Mouse (Mus musculus): ENCODE data around the gene Slc25a22. TPM values are rescaled to one million over a fixed set of nuclear protein-coding genes. Genes with fewer than 3 reads are reported as not detected.

The Slc25a22 gene
- polyA plus RNA-seq (2012; rRNA removed), result 129 and 134 TPM in 2 replicates

DNA sequence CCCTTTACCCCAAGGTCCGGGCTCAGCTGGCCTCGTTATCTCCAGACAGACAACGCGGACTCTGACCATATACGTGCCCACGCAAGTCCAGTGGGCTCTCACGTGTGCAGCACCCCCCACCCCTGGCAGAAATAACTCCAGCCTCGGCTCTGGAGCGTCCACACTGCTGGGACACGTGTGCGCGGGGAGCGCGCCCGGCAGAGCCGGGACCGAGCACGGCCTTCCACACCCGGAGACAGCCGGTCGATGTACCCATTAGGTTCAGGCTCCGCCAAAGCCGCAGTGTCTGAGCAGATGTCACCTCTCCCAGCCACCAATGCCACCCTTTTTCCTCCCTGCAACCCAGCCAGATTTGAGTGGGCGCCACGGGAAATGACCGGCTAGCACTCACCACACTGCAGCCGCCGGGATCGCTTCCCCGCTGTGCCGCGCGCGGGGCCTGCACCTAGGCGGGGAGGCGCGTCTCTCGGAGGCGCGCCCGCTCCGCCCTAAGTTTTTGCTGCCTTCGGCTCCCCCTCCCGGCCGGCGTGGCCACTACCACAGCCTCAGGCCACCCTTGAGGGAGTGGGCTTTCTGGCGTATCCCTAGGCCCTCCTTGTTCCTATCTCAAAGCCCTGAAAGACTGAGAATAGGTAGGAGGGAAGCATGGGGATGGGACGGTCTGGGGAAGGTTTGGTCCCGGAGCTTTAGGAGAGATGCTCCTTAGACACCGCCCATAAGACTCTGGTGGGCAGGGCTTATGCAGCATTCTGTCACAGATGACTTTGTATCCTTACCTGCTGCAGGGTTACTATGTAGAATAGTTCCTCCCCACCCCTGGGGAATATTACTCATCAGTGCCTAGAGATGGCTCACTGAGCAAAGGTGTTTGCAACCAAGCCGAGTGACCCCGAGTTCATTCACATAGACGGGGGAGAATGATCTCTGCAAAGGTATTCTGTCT is at the start of gene Slc25a22:
TSS of gene Slc25a22 (minus strand) at position 715 of the 943 bp plus-strand sequence.

DNA sequence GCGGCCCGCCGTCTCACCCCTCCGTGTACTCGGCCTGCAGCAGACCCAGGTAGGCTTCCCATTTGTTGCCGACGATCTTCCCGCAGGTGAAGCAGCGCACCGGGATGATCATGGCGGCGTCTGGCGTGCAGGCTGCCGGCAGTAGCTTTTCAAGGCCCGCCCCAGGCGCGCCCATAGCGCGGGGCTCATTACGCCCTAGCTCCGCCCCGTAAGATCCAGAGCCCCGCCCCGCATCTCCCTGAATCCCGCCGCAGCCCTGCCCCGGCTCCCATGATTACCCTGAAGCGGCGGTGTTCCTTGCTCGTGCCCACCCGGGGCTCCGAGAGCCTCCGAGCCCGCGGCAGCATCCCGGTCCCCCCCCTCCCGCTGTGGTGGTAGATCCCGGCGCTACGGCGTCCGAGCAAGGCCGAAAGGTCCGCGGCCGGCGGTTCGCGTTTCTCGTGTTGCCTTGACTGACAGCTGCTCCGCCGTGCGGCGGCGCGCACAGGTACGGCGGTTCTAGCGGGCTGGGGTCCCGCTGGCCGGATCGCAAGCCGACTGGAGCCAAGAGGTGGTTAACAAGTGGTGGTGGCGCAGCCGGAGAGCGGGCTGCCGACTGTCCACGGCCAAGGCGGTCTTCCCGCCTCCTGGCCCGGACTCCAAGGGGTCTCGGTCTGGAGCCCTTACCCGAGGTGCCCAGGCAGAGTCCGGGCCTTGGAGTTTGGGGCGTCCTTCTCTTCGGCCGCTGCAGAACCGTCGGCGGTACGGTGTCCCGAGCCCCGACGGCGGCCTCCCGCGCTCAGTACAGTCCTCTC is 37.5 kb upstream of the Slc25a22 start, which contains the start of the genes Polr2l and Tspan4:
TSS of gene Polr2l (minus strand) at position 122 of the 794 bp plus-strand sequence.
TSS of gene Tspan4 (plus strand) at position 230 of the 794 bp plus-strand sequence.

DNA sequence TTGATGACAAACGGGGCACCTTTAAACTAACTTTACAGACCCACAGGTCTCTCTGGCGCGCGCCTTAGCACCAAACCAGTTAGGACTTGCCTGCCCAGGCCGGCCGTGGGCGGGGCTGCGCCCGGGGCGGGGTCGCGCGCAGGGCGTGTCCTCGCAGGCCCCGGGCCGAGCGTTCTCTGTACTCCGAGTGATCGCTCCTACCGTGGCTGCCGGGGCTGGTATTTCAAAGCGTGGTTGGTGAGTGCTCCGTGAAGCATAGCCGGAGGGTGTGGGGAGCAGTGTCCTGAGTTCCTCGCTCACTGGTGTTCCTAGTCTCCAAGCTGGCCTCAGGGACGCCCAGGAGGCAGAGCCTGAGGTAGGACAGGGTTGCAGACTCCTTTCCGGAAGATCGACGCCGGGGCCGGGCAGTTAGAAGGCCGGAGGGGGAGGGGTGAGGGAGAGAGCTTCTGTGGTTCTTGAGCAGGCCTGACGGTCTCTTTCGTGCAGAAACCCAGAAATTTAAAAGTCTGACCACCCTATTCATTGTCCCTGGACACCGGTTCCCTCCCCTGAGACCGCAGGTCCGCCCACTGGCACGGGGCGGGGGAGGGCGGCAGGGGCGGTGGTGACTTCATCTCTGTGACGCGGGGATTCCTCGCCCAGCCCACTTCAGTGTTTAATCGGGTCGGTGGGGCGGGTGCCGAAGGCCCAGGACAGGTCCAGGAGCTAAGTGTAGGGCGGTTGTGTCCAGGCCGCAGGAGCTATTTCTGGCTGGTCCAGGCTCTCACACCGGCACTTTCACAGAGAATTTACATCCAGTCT is 29.7 kb upstream of the Slc25a22 start, which contains the start of gene Cd151:
TSS of gene Cd151 (plus strand) at position 163 of the 801 bp plus-strand sequence.

GRCm38 (mm10) chr7:141460391-141461113 is 22.9 kb upstream of the Slc25a22 start, which contains the start of gene Cracr2b:
Gene Cracr2b, plus strand, starts transcription at chr7:141461094.

GRCm38 (mm10) chr7:141454967-141455551 is 17.4 kb upstream of the Slc25a22 start, which contains the start of gene Pnpla2:
Gene Pnpla2, plus strand, starts transcription at chr7:141455198.

DNA sequence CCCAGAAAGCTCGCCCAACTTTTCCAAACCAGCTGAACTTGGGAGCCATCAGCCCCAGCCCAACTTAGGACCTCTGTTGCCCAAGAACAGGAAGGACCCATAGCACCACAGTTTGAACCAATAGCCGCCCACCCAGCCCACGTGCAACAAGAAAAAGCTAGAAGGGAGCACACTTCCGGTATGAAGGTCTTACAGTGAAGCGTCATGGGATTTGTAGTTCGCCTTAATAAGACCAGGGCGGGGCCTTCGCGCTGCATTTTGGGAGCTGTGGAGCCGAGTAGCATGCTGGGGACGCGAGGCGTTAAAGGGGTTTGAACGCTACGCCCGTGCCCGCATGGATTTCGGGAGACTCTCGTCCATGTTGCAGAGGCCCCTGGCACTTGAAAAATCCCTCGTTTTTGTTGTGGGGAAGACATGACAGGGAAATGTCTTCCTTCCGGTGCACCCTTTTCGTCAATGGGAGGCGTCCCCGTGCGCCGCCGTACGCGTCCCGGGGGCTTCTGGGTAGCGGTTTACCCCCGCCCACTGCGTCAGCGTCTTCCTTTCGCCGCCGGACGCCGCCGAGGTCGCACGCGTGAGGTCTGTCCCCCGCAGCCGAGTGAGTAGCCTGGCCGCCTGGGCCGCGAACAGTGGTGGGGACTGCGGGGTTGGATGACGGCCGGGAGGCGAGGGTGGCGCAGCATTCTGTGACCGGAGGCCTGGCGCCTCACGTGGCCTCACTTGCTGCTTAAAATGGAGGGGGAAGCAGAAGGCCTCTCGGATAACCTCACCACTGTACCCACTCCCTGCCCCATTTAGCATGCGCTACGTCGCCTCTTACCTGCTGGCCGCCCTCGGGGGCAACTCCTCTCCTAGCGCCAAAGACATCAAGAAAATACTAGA is 9.7 kb upstream of the Slc25a22 start, which contains the start of gene Rplp2:
TSS of gene Rplp2 (plus strand) at position 261 of the 882 bp plus-strand sequence.

DNA sequence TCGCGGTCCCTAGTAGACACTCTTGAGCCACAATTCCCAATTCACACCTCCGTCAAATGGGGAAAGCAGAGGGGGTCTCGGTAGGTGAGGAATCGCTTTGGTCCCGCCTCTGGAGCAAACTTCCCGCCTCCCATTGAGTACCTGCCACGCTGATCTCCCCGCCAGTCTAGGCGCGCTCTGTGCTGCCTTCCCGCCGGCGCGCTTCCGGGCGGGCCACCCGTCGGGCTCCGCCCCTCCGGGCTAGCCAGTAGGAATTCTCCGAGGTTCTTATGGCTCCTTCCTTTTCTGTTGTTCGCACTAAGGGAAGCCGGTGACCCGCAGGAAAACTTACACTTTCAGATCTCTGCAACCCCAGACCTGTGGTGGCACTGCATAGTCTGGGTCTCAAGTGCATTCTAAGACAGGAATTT is 6.1 kb upstream of the Slc25a22 start, which contains the start of gene Pidd1:
TSS of gene Pidd1 (minus strand) at position 198 of the 410 bp plus-strand sequence.

GRCm38 (mm10) chr7:141429310-141429709 is 8.4 kb downstream of the Slc25a22 start, which contains the start of gene Cend1:
Gene Cend1, minus strand, starts transcription at chr7:141429491.

DNA sequence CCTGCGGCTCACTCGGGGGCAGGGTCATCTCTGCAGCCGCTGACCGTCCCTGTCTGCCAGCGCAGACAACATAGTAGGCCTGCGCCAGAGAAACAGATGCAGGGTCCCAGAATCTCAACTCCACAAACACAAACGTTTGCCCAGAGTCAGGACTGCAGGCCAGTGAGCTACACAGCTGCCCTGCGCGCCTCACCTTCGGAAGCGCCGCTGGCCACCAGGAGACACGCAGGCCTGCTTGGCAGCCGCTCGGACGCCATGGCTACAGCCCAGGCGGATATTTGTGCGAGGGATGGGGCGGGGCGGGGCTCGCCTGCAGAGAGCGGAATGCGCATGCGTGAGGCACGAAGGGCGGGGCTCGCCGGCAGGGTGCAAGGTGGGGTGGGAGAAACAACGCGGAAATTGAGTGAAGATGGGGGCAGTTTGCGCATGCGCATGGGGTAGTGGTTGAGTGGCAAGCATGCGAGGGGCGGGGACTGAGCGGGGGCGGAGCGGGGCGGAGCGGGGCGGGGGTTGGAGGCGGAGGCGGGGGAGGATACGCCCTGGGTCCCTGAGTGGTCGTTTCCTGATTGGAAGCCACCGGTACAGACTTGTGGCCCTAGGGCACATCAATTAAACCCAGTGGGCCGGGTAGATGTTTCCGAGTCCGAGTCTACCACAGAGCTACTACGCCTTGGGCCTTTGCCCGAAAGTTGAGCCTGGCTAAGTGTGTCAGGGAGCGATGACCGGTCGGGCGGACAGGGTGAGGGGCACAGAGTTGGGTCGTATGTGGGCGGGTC is 23.7 kb downstream of the Slc25a22 start, which contains the start of gene Gatd1:
TSS of gene Gatd1 (minus strand) at position 328 of the 776 bp plus-strand sequence.

GRCm38 (mm10) chr7:141391625-141392551 is 45.8 kb downstream of the Slc25a22 start, which contains the start of gene Taldo1:
Gene Taldo1, plus strand, starts transcription at chr7:141392199.

Other genes with a start within 250 kb of the Slc25a22 start
- gene Hras, start 243.9 kb downstream of the Slc25a22 start, polyA plus RNA-seq (2012; rRNA removed), result 138 and 141 TPM in 2 replicates
- 16.0 and 18.6 TPM in 2 replicates for gene Lrrc56, start 243.7 kb downstream of the Slc25a22 start, polyA plus RNA-seq (2012; rRNA removed)
- 4.9 and 5.2 TPM in 2 replicates for gene Lmntd2, start 223.8 kb downstream of the Slc25a22 start, polyA plus RNA-seq (2012; rRNA removed)
- gene Rassf7, start 222.0 kb downstream of the Slc25a22 start, polyA plus RNA-seq (2012; rRNA removed), result 29.0 and 31.4 TPM in 2 replicates
- gene Phrf1, start 209.1 kb downstream of the Slc25a22 start, polyA plus RNA-seq (2012; rRNA removed), result 33.3 and 39.2 TPM in 2 replicates
- gene Irf7, start 171.4 kb downstream of the Slc25a22 start, polyA plus RNA-seq (2012; rRNA removed), result 6.9 and 11.5 TPM in 2 replicates
- 0.01 and 0.03 TPM in 2 replicates for gene Cdhr5, start 161.1 kb downstream of the Slc25a22 start, polyA plus RNA-seq (2012; rRNA removed)
- 1.7 and 4.0 TPM in 2 replicates for gene Sct, start 158.8 kb downstream of the Slc25a22 start, polyA plus RNA-seq (2012; rRNA removed)
- gene Drd4, start 145.9 kb downstream of the Slc25a22 start, polyA plus RNA-seq (2012; rRNA removed), result 1.1 TPM in 2 replicates
- 74.1 and 82.3 TPM in 2 replicates for gene Deaf1, start 110.2 kb downstream of the Slc25a22 start, polyA plus RNA-seq (2012; rRNA removed)
- 75.9 and 79.9 TPM in 2 replicates for gene Tmem80, start 110.2 kb downstream of the Slc25a22 start, polyA plus RNA-seq (2012; rRNA removed)
- gene Eps8l2, start 99.0 kb downstream of the Slc25a22 start, polyA plus RNA-seq (2012; rRNA removed), result 0.98 and 3.3 TPM in 2 replicates
- 259 and 309 TPM in 2 replicates for gene Taldo1, start 45.7 kb downstream of the Slc25a22 start, polyA plus RNA-seq (2012; rRNA removed)
- gene Gatd1, start 23.8 kb downstream of the Slc25a22 start, polyA plus RNA-seq (2012; rRNA removed), result 68.5 and 73.1 TPM in 2 replicates
- gene Cend1, start 8.4 kb downstream of the Slc25a22 start, polyA plus RNA-seq (2012; rRNA removed), result 34.4 and 41.7 TPM in 2 replicates
- gene Pidd1, start 6.1 kb upstream of the Slc25a22 start, polyA plus RNA-seq (2012; rRNA removed), result 17.0 and 20.2 TPM in 2 replicates
- 1,057 and 1,069 TPM in 2 replicates for gene Rplp2, start 9.5 kb upstream of the Slc25a22 start, polyA plus RNA-seq (2012; rRNA removed)
- 16.5 and 18.9 TPM in 2 replicates for gene Pnpla2, start 17.3 kb upstream of the Slc25a22 start, polyA plus RNA-seq (2012; rRNA removed)
- 4.3 and 5.9 TPM in 2 replicates for gene Cracr2b, start 23.2 kb upstream of the Slc25a22 start, polyA plus RNA-seq (2012; rRNA removed)
- gene Cd151, start 29.5 kb upstream of the Slc25a22 start, polyA plus RNA-seq (2012; rRNA removed), result 101 and 105 TPM in 2 replicates
- 47.7 and 49.9 TPM in 2 replicates for gene Polr2l, start 37.2 kb upstream of the Slc25a22 start, polyA plus RNA-seq (2012; rRNA removed)
- 30.6 and 45.5 TPM in 2 replicates for gene Tspan4, start 37.3 kb upstream of the Slc25a22 start, polyA plus RNA-seq (2012; rRNA removed)
- 27.8 and 31.7 TPM in 2 replicates for gene Chid1, start 102.0 kb upstream of the Slc25a22 start, polyA plus RNA-seq (2012; rRNA removed)
- 52.0 and 54.8 TPM in 2 replicates for gene Ap2a2, start 124.3 kb upstream of the Slc25a22 start, polyA plus RNA-seq (2012; rRNA removed)
- gene Muc6, start 217.4 kb upstream of the Slc25a22 start, polyA plus RNA-seq (2012; rRNA removed), result 0.04 and 0.05 TPM in 2 replicates

Measured in central nervous system, embryonic 14 days (tissue).